Mouse (Mus musculus): ENCODE data around the gene 1700016H13Rik. TPM values are rescaled to one million over a fixed set of nuclear protein-coding genes. Genes with fewer than 3 reads are reported as not detected.

1700016H13Rik gene
- total and polyA plus RNA-seq, 2 experiments from 2014 or later, result 0.37 TPM; not detected in 1

DNA sequence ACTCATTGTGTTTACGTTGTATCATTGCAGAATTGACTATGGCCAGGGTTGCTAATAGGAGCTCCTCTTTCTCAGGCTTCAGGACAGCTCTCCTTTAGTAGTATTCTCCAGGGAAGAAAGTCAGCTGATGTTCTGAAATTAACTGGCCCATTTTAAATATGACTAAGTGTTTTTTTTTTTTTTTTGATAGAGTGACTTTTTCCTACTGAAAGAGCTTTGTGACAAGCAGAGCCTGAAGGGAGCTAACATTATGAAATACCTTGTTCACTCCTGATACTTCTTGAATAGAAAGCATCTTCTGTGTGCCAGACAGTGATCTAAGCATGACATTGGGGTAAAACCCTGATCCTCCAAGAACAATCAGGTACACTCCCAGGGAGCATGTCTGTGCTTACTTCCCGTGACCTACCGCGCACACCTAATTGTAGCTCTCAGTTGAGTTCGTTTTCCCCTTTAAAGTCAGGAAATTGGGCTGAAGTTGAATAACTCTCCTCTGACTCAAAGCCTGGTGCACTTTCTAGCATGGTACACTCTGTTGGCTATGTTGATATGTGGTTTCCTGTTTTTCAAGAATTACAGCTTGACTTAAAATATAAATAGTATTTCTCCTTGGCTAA is 42.2 kb upstream of the 1700016H13Rik start:
- no peak overlapping the region for H3K27ac ChIP-seq
- no peaks in the 10 kb centered on the region for H3K27me3 ChIP-seq (ENCODE audit: insufficient read depth, low read length)
- no peak overlapping the region for H3K9ac ChIP-seq (replicated peaks; ENCODE audit: low read length)
- no peak overlapping the region for H3K4me2 ChIP-seq (ENCODE audit: low read depth, low read length)
- no peak for TF ChIP-seq CTCF (IDR thresholded peaks at IDR 0.05; ENCODE audit: low read depth)
- no peaks in the 10 kb centered on the region for H3K36me3 ChIP-seq (ENCODE audit: insufficient read depth, low read length)
- WGBS, result 68% methylated on average over 5 of the region's 5 CpGs
- DNase-seq (ENCODE audit: low spot score) (no peak), ATAC-seq (no peak)
- no peaks in the 10 kb centered on the region for H3K9me3 ChIP-seq (ENCODE audit: low read length)
- peaks cover 6% of the 10 kb centered on the region; the same call in 1 of the 2 replicates for H3K4me1 ChIP-seq (ENCODE audit: insufficient read depth, low read length)
- H3K4me3 ChIP-seq (ENCODE audit: low read length), result no peak overlapping the region

- H3K27me3 ChIP-seq (ENCODE audit: insufficient read depth, low read length), result peaks cover 4% of the 10 kb centered on the region; the same call in 1 of the 2 replicates
- H3K4me1 ChIP-seq (ENCODE audit: insufficient read depth, low read length), result no peaks in the 10 kb centered on the region; the same call in 1 of the 2 replicates
- no peak overlapping the region for H3K4me3 ChIP-seq (ENCODE audit: low read length)
- 61% methylated on average over 6 of the region's 6 CpGs for WGBS
- DNase-seq (ENCODE audit: low spot score), result no peak
- ATAC-seq, result no peak
- no peak for TF ChIP-seq CTCF (IDR thresholded peaks at IDR 0.05; ENCODE audit: low read depth)
- H3K9ac ChIP-seq (replicated peaks; ENCODE audit: low read length), result no peak overlapping the region
- H3K4me2 ChIP-seq (ENCODE audit: low read depth, low read length), result no peak overlapping the region; the same call in 1 of the 2 replicates
- no peaks in the 10 kb centered on the region for H3K9me3 ChIP-seq (ENCODE audit: low read length)
- no peaks in the 10 kb centered on the region for H3K36me3 ChIP-seq (ENCODE audit: insufficient read depth, low read length)
- no peak overlapping the region for H3K27ac ChIP-seq
Observed at GRCm38 (mm10) chr5:103694094-103694493, 38.3 kb upstream of the 1700016H13Rik start.

- 0 out of 2 replicates have a peak, but pooled peaks have one; percentile 8 for ATAC-seq
- under 1% methylated on average over 28 of the region's 28 CpGs for WGBS
- Histone ChIP-seq H3K36me3 (ENCODE audit: insufficient read depth, low read length) (no peaks in the 10 kb centered on the region), H3K9me3 (ENCODE audit: low read length) (no peaks in the 10 kb centered on the region), H3K4me1 (ENCODE audit: insufficient read depth, low read length) (no peaks in the 10 kb centered on the region; the same call in 1 of the 2 replicates), H3K27ac (no peak overlapping the region), H3K27me3 (ENCODE audit: insufficient read depth, low read length) (peaks cover 4% of the 10 kb centered on the region; the same call in 1 of the 2 replicates), H3K4me2 (ENCODE audit: low read depth, low read length) (peak overlapping the region; percentile 99), H3K4me3 (ENCODE audit: low read length) (peak overlapping the region; percentile 51), H3K9ac (replicated peaks; ENCODE audit: low read length) (no peak overlapping the region)
- TF ChIP-seq CTCF (IDR thresholded peaks at IDR 0.05; ENCODE audit: low read depth), result no peak
- peak; percentile 30 for DNase-seq (ENCODE audit: low spot score)
Observed at GRCm38 (mm10) chr5:103693041-103693641, 37.3 kb upstream of the 1700016H13Rik start.

- TF ChIP-seq CTCF (IDR thresholded peaks at IDR 0.05; ENCODE audit: low read depth), result no peak
- Histone ChIP-seq H3K4me2 (ENCODE audit: low read depth, low read length) (peak overlapping the region; percentile 99), H3K9me3 (ENCODE audit: low read length) (no peaks in the 10 kb centered on the region), H3K27ac (no peak overlapping the region), H3K9ac (replicated peaks; ENCODE audit: low read length) (peak overlapping the region; percentile 37), H3K4me3 (ENCODE audit: low read length) (peak overlapping the region; percentile 51), H3K27me3 (ENCODE audit: insufficient read depth, low read length) (peaks cover 4% of the 10 kb centered on the region; the same call in 1 of the 2 replicates), H3K36me3 (ENCODE audit: insufficient read depth, low read length) (no peaks in the 10 kb centered on the region), H3K4me1 (ENCODE audit: insufficient read depth, low read length) (no peaks in the 10 kb centered on the region; the same call in 1 of the 2 replicates)
- WGBS, result 0% methylated on average over 34 of the region's 34 CpGs
- peak; percentile 54 for ATAC-seq
- DNase-seq (ENCODE audit: low spot score), result no peak
Observed at GRCm38 (mm10) chr5:103692531-103693040, 36.8 kb upstream of the 1700016H13Rik start.

- TF ChIP-seq CTCF (IDR thresholded peaks at IDR 0.05; ENCODE audit: low read depth), result no peak
Observed at GRCm38 (mm10) chr5:103691624-103692530, 36.1 kb upstream of the 1700016H13Rik start, which contains the start of gene Aff1. Gene Aff1 (plus strand): TSS chr5:103692374.

DNA sequence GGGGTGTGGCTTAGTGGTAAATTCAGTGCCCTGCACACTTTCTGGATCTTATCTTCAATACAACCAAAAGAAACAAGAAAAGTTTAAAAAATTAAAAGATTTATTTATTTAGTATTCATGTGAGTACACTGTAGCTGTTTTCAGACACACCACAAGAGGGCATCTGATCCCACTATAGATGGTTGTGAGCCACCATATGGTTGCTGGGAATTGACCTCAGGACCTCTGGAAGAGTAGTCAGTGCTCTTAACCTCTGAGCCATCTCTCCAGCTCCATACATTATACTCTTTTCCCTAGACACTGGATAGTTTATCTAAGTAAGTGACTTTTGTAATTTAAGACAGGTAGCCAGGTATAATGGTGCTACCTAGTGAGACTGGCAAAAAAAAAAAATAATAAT is 35.4 kb upstream of the 1700016H13Rik start:
- TF ChIP-seq CTCF (IDR thresholded peaks at IDR 0.05; ENCODE audit: low read depth), result peak; percentile 23; the same call in 1 of the 2 replicates
- H3K27me3 ChIP-seq (ENCODE audit: insufficient read depth, low read length), result peaks cover 4% of the 10 kb centered on the region; the same call in 1 of the 2 replicates
- peak overlapping the region; percentile 99; the same call in 1 of the 2 replicates for H3K4me2 ChIP-seq (ENCODE audit: low read depth, low read length)
- DNase-seq (ENCODE audit: low spot score) (no peak), ATAC-seq (no peak)
- no peak overlapping the region for H3K4me3 ChIP-seq (ENCODE audit: low read length)
- no peaks in the 10 kb centered on the region; the same call in 1 of the 2 replicates for H3K4me1 ChIP-seq (ENCODE audit: insufficient read depth, low read length)
- no peaks in the 10 kb centered on the region for H3K36me3 ChIP-seq (ENCODE audit: insufficient read depth, low read length)
- no peak overlapping the region for H3K9ac ChIP-seq (replicated peaks; ENCODE audit: low read length)
- no peak overlapping the region for H3K27ac ChIP-seq
- no peaks in the 10 kb centered on the region for H3K9me3 ChIP-seq (ENCODE audit: low read length)

More at GRCm38 (mm10) chr5:103691624-103692530, 36.1 kb upstream of the 1700016H13Rik start, which contains the start of gene Aff1:
- DNase-seq (ENCODE audit: low spot score), result peak; percentile 73
- H3K27me3 ChIP-seq (ENCODE audit: insufficient read depth, low read length), result peaks cover 4% of the 10 kb centered on the region; the same call in 1 of the 2 replicates
- H3K9me3 ChIP-seq (ENCODE audit: low read length), result no peaks in the 10 kb centered on the region
- H3K9ac ChIP-seq (replicated peaks; ENCODE audit: low read length), result peak within 1 kb of the TSS; percentile 37
- no peaks in the 10 kb centered on the region for H3K36me3 ChIP-seq (ENCODE audit: insufficient read depth, low read length)
- H3K4me2 ChIP-seq (ENCODE audit: low read depth, low read length), result peak within 1 kb of the TSS; percentile 99
- H3K4me1 ChIP-seq (ENCODE audit: insufficient read depth, low read length), result no peaks in the 10 kb centered on the region; the same call in 1 of the 2 replicates
- 5% methylated on average over 45 of the region's 50 CpGs for WGBS
- H3K4me3 ChIP-seq (ENCODE audit: low read length), result peak within 1 kb of the TSS; percentile 51
- ATAC-seq, result peak; percentile 91
- no peak within 1 kb of the TSS for H3K27ac ChIP-seq

Measured in hindbrain, postnatal 0 days (tissue).